Mouse (Mus musculus): ENCODE results near the gene Lpar2. TPM values are rescaled to one million over a fixed set of nuclear protein-coding genes. Genes with fewer than 3 reads are reported as not detected.
A peak's percentile ranks its signal among the peaks of the same experiment; 100 is the strongest.

Lpar2 gene
- polyA plus RNA-seq, 1 experiment from 2014 or later: 0.73 TPM

- Histone ChIP-seq H3K9me3 (ENCODE audit: control insufficient read depth, low read length) (no peaks in the 10 kb centered on the region), H3K36me3 (ENCODE audit: control insufficient read depth, insufficient read depth) (peaks cover 20% of the 10 kb centered on the region)
Measured at GRCm38 (mm10) chr8:69814881-69815280, 7.3 kb upstream of the Lpar2 start.

DNA sequence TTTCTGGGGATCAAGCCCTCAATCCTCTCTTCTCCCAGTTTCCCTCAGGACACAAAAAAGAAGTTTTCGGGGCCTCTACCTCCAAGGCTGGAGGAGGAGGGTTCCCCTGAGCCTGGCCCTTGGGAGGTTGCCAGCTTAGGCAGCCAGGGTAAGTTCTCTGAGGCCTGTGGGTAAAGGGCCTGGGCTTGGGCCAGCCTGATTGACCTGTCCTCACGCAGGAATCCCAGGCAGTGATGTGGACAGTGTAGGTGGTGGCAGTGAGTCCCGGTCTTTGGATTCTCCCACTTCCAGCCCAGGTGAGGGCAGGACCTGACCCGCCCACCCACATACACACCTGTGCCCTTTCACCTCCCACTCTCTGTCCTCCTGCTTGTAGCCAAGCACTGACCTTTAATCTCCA, 6.8 kb upstream of the Lpar2 start:
- H3K27ac ChIP-seq (ENCODE audit: low read length): no peak overlapping the region
- WGBS: 99% methylated on average over 4 of the region's 4 CpGs
- H3K9ac ChIP-seq (replicated peaks; ENCODE audit: low read depth, low read length): no peak overlapping the region
- no peaks in the 10 kb centered on the region for H3K4me1 ChIP-seq (replicated peaks; ENCODE audit: control insufficient read depth, insufficient read depth, low read length)
- no peak overlapping the region for H3K4me3 ChIP-seq (replicated peaks; ENCODE audit: low read length)
- no peaks in the 10 kb centered on the region for H3K9me3 ChIP-seq (ENCODE audit: control insufficient read depth, low read length)
- H3K27me3 ChIP-seq (replicated peaks; ENCODE audit: control insufficient read depth, insufficient read depth, low read length): no peaks in the 10 kb centered on the region
- H3K36me3 ChIP-seq (ENCODE audit: control insufficient read depth, insufficient read depth): peaks cover 20% of the 10 kb centered on the region
- ATAC-seq: no peak
- no peak overlapping the region for H3K4me2 ChIP-seq (ENCODE audit: low read length)

More at GRCm38 (mm10) chr8:69814881-69815280, 7.3 kb upstream of the Lpar2 start:
- no peaks in the 10 kb centered on the region for H3K27me3 ChIP-seq (replicated peaks; ENCODE audit: control insufficient read depth, insufficient read depth, low read length)
- ATAC-seq: no peak
- 95% methylated on average over 2 of the region's 2 CpGs for WGBS
- no peak overlapping the region for H3K4me2 ChIP-seq (ENCODE audit: low read length)
- no peak overlapping the region for H3K4me3 ChIP-seq (replicated peaks; ENCODE audit: low read length)
- H3K4me1 ChIP-seq (replicated peaks; ENCODE audit: control insufficient read depth, insufficient read depth, low read length): peaks cover 2% of the 10 kb centered on the region
- no peak overlapping the region for H3K27ac ChIP-seq (ENCODE audit: low read length)
- no peak overlapping the region for H3K9ac ChIP-seq (replicated peaks; ENCODE audit: low read depth, low read length)

- ATAC-seq: no peak
- no peaks in the 10 kb centered on the region for H3K27me3 ChIP-seq (replicated peaks; ENCODE audit: control insufficient read depth, insufficient read depth, low read length)
- H3K9me3 ChIP-seq (ENCODE audit: control insufficient read depth, low read length): no peaks in the 10 kb centered on the region
- no peak overlapping the region for H3K4me3 ChIP-seq (replicated peaks; ENCODE audit: low read length)
- H3K4me1 ChIP-seq (replicated peaks; ENCODE audit: control insufficient read depth, insufficient read depth, low read length): peaks cover 33% of the 10 kb centered on the region
- WGBS: 86% methylated on average over 9 of the region's 9 CpGs
- no peak overlapping the region for H3K4me2 ChIP-seq (ENCODE audit: low read length)
- no peak overlapping the region for H3K9ac ChIP-seq (replicated peaks; ENCODE audit: low read depth, low read length)
- no peak overlapping the region for H3K27ac ChIP-seq (ENCODE audit: low read length)
- peaks cover 5% of the 10 kb centered on the region for H3K36me3 ChIP-seq (ENCODE audit: control insufficient read depth, insufficient read depth)
Measured at GRCm38 (mm10) chr8:69820466-69820865, 1.8 kb upstream of the Lpar2 start.

DNA sequence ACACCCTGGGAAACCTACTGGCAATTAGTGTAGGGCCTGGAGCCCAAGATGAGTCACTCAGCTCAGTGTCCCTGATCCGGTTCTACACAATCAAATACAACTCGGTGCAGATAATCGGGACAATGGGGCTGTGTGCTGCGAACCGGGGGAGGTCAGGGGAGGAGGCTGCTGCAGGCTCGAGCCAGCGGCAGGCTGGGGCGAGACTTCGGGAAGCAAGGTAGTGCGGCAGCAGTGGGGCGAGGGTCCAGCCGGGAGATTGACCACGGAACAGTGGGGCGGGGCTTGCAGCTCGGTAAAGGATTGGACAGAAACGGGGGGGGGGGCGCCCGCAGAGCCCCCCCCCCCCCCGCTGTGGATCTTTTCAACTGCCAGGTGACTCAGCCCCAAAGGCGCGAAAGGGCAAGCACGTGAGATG, 251 bp upstream of the Lpar2 start:
- H3K9me3 ChIP-seq (ENCODE audit: control insufficient read depth, low read length): no peaks in the 10 kb centered on the region
- peak overlapping the region; percentile 63; the same call in 1 of the 2 replicates for H3K27ac ChIP-seq (ENCODE audit: low read length)
- peaks cover 35% of the 10 kb centered on the region for H3K4me1 ChIP-seq (replicated peaks; ENCODE audit: control insufficient read depth, insufficient read depth, low read length)
- no peaks in the 10 kb centered on the region for H3K27me3 ChIP-seq (replicated peaks; ENCODE audit: control insufficient read depth, insufficient read depth, low read length)
- WGBS: under 1% methylated on average over 14 of the region's 22 CpGs
- H3K36me3 ChIP-seq (ENCODE audit: control insufficient read depth, insufficient read depth): peaks cover 2% of the 10 kb centered on the region; the same call in 1 of the 2 replicates
- peak; percentile 39 for ATAC-seq
- H3K4me2 ChIP-seq (ENCODE audit: low read length): peak overlapping the region; percentile 70
- H3K4me3 ChIP-seq (replicated peaks; ENCODE audit: low read length): peak overlapping the region; percentile 70
- peak overlapping the region; percentile 66 for H3K9ac ChIP-seq (replicated peaks; ENCODE audit: low read depth, low read length)

- no peak overlapping the region for H3K4me2 ChIP-seq (ENCODE audit: low read length)
- H3K4me3 ChIP-seq (replicated peaks; ENCODE audit: low read length): no peak overlapping the region
- no peak overlapping the region for H3K27ac ChIP-seq (ENCODE audit: low read length)
- H3K4me1 ChIP-seq (replicated peaks; ENCODE audit: control insufficient read depth, insufficient read depth, low read length): peaks cover 35% of the 10 kb centered on the region
- 0 out of 2 replicates have a peak, but pooled peaks cover 2% of the 10 kb centered on the region for H3K36me3 ChIP-seq (ENCODE audit: control insufficient read depth, insufficient read depth)
- H3K9me3 ChIP-seq (ENCODE audit: control insufficient read depth, low read length): no peaks in the 10 kb centered on the region
- WGBS: 93% methylated on average over 12 of the region's 12 CpGs
- no peak overlapping the region for H3K9ac ChIP-seq (replicated peaks; ENCODE audit: low read depth, low read length)
- no peaks in the 10 kb centered on the region for H3K27me3 ChIP-seq (replicated peaks; ENCODE audit: control insufficient read depth, insufficient read depth, low read length)
- no peak for ATAC-seq
Measured at GRCm38 (mm10) chr8:69826371-69826770, 4.1 kb downstream of the Lpar2 start.

DNA sequence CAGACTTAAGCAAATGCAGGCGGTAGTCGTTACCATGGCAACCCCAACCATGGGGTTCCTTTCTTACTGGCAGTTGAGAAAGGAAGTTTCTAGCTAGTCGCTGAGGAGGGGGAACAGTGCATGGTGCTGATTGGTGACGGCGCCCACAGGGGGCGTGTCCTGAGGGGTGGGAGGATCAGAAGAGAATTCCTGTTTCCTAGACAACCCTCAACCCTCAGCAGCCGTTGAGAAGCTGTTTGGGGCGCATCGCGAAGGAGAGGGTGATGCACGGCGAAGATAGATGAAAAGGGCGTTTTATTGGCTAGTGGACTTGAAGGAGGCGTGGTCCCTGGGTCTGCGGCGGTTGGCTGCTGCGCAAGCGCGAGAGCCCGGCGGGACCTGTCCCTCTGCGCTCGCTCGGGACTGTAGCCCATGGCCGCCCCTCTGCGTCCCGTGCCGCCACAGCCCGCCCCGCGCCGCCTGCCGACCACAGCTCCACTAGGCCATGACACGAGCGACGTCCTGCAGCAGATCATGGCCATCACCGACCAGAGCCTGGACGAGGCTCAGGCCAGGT, 10.1 kb downstream of the Lpar2 start, which contains the start of gene Pbx4:
Gene Pbx4 (plus strand): TSS at position 194 of the 556 bp plus-strand sequence.
- H3K9ac ChIP-seq (replicated peaks; ENCODE audit: low read depth, low read length): peak within 1 kb of the TSS; percentile 78
- peaks cover 10% of the 10 kb centered on the region for H3K4me1 ChIP-seq (replicated peaks; ENCODE audit: control insufficient read depth, insufficient read depth, low read length)
- peak within 1 kb of the TSS; percentile 87 for H3K27ac ChIP-seq (ENCODE audit: low read length)
- H3K4me2 ChIP-seq (ENCODE audit: low read length): peak within 1 kb of the TSS; percentile 90
- H3K36me3 ChIP-seq (ENCODE audit: control insufficient read depth, insufficient read depth): 0 out of 2 replicates have a peak, but pooled peaks cover 2% of the 10 kb centered on the region
- H3K4me3 ChIP-seq (replicated peaks; ENCODE audit: low read length): peak within 1 kb of the TSS; percentile 85
- WGBS: under 1% methylated on average over 38 of the region's 38 CpGs
- no peaks in the 10 kb centered on the region for H3K27me3 ChIP-seq (replicated peaks; ENCODE audit: control insufficient read depth, insufficient read depth, low read length)
- no peaks in the 10 kb centered on the region for H3K9me3 ChIP-seq (ENCODE audit: control insufficient read depth, low read length)
- peak; percentile 99 for ATAC-seq

DNA sequence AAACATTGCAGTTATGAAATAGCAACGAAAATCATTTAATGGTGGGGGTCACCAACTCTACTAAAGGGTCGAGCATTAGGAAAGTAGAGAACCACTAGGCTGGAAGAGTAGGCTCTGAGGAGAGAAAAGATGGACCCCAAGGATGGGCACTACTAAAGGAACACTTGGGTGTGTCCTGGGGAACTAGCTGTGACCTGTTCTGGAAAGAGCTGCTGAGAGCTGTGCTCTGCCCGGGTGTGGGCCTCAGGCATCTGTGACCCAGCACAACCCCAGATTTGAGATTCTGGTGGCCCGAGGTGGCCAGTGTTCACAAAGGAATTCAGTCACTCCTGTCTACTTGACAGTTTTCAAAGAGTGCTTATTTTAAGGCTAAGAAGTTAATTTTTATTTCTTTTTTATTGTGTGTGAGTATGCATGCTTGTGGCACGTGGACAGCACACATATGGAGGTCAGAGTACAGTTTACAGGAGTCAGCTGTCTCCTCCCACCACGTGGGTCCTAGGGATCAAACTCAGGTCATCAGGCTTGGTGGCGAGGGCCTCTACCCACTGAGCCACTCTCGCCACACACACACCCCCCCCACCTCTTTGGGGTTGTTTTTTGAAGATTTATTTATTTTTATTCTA, 14.9 kb downstream of the Lpar2 start:
- no peak for ATAC-seq
- Histone ChIP-seq H3K4me2 (ENCODE audit: low read length) (no peak overlapping the region), H3K9me3 (ENCODE audit: control insufficient read depth, low read length) (no peaks in the 10 kb centered on the region), H3K27ac (ENCODE audit: low read length) (no peak overlapping the region), H3K9ac (replicated peaks; ENCODE audit: low read depth, low read length) (no peak overlapping the region), H3K27me3 (replicated peaks; ENCODE audit: control insufficient read depth, insufficient read depth, low read length) (no peaks in the 10 kb centered on the region), H3K4me3 (replicated peaks; ENCODE audit: low read length) (no peak overlapping the region), H3K4me1 (replicated peaks; ENCODE audit: control insufficient read depth, insufficient read depth, low read length) (peaks cover 5% of the 10 kb centered on the region; the same call in 1 of the 2 replicates), H3K36me3 (ENCODE audit: control insufficient read depth, insufficient read depth) (no peaks in the 10 kb centered on the region)
- WGBS: 89% methylated on average over 8 of the region's 8 CpGs

DNA sequence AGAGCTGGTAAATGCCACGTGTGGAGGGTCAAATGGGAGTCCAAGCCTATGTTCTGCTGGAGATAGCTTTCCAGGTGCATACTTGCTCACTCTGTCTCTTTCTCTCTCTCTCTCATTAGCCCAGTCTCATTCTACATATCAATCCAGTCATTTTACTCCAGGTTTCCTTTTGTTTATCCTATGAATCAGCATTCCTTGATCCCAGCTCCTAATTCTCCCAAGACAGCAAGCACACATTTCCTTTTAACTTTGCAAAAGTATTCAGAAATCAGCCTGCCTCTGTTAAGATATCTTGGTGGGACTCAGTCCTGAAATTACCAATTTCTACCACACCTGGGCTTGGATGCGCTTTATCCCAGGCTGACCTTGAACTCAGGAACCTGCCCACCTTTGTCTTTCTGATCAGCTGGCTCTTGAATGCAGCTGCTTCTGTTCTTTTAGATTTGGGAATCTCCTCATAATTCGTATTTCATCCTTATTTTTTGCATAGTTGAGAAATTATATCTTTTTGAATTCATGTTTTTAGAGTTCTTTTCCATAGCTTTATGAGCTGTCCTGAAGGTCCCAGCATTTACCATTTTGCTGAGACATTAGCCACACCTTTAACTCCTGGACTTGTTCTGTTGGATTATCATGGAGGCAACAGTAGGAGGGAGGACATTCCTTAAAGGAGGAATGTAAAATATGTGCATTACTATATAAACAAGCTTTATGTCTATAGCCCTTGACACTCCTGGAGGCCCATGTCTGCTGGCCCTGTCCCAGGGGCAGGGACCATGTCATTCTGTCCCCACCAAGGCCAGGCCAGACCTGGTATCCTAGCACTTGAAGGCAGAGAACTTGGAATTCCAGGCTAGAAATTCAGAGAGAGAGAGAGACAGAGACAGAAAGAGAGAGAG, 25.2 kb downstream of the Lpar2 start:
- 84% methylated on average over 3 of the region's 3 CpGs for whole genome bisulfite sequencing
- no peak for ATAC-seq

GRCm38 (mm10) chr8:69848951-69849350, 26.7 kb downstream of the Lpar2 start:
- Histone ChIP-seq H3K4me2 (ENCODE audit: low read length) (no peak overlapping the region), H3K27ac (ENCODE audit: low read length) (no peak overlapping the region)
- 93% methylated on average over 8 of the region's 8 CpGs for WGBS

More for the DNA sequence above, 25.2 kb downstream of the Lpar2 start:
- H3K4me1 ChIP-seq (replicated peaks; ENCODE audit: control insufficient read depth, insufficient read depth, low read length): no peaks in the 10 kb centered on the region
- H3K27me3 ChIP-seq (replicated peaks; ENCODE audit: control insufficient read depth, insufficient read depth, low read length): no peaks in the 10 kb centered on the region
- no peak overlapping the region for H3K4me2 ChIP-seq (ENCODE audit: low read length)
- no peak overlapping the region for H3K27ac ChIP-seq (ENCODE audit: low read length)
- no peak overlapping the region for H3K9ac ChIP-seq (replicated peaks; ENCODE audit: low read depth, low read length)
- no peaks in the 10 kb centered on the region for H3K9me3 ChIP-seq (ENCODE audit: control insufficient read depth, low read length)
- no peaks in the 10 kb centered on the region for H3K36me3 ChIP-seq (ENCODE audit: control insufficient read depth, insufficient read depth)
- no peak overlapping the region for H3K4me3 ChIP-seq (replicated peaks; ENCODE audit: low read length)

More at GRCm38 (mm10) chr8:69848951-69849350, 26.7 kb downstream of the Lpar2 start:
- no peak overlapping the region for H3K4me3 ChIP-seq (replicated peaks; ENCODE audit: low read length)
- H3K4me1 ChIP-seq (replicated peaks; ENCODE audit: control insufficient read depth, insufficient read depth, low read length): no peaks in the 10 kb centered on the region
- H3K9ac ChIP-seq (replicated peaks; ENCODE audit: low read depth, low read length): no peak overlapping the region
- H3K36me3 ChIP-seq (ENCODE audit: control insufficient read depth, insufficient read depth): no peaks in the 10 kb centered on the region
- no peaks in the 10 kb centered on the region for H3K27me3 ChIP-seq (replicated peaks; ENCODE audit: control insufficient read depth, insufficient read depth, low read length)
- no peak for ATAC-seq
- no peaks in the 10 kb centered on the region for H3K9me3 ChIP-seq (ENCODE audit: control insufficient read depth, low read length)

Measured in forebrain, embryonic 16.5 days (tissue).